Mouse (Mus musculus) adrenal gland (tissue): ENCODE data around the gene Wnt9a.

Experiments used
- intact Hi-C: fragments of 180-260 bp; cut with DNase I; formaldehyde crosslinking; loops from one replicate; pipeline ENCODE4 v1.15.1; 2025

The Wnt9a gene

DNA sequence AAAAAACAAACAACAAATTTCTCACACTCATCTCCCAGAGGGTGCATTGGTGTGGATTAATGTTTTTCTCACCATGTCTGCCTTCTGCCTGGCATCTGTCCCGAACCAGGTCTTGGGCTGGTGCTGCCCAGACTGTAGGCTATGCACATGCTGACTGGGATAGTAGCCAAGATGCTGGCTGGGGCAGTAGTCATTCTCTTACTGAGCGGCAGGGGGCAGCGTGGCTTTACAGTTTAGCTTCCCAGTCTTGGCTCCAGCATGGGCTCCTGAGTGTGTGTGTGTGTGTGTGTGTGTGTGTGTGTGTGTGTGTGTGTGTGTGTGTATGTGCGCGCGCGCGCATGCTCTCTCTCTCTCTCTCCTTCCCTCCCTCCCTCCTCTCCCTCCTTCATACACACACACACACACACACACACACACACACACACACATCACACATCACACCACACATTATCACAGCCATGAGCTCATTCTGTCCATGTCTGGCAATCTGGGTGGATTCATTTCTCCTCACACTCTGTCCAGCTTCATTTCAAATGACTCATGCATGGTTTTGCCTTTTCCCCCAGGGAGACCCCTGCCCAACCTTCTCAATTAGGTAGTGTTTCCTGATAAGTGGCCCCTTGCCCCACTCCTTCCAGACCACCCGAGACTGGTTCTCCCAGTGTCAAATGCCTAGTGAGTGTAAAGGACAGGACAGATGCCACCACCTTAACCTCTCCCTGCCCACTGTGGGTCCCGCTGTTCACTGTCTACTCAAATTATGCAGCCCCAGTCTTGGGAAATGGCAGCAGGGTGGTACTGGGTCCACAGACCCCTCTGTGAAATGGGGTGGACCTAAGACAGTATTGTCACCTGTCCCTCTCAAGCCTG is 3.8 kb upstream of the Wnt9a start:
- intact Hi-C loops, result no loop called here

DNA sequence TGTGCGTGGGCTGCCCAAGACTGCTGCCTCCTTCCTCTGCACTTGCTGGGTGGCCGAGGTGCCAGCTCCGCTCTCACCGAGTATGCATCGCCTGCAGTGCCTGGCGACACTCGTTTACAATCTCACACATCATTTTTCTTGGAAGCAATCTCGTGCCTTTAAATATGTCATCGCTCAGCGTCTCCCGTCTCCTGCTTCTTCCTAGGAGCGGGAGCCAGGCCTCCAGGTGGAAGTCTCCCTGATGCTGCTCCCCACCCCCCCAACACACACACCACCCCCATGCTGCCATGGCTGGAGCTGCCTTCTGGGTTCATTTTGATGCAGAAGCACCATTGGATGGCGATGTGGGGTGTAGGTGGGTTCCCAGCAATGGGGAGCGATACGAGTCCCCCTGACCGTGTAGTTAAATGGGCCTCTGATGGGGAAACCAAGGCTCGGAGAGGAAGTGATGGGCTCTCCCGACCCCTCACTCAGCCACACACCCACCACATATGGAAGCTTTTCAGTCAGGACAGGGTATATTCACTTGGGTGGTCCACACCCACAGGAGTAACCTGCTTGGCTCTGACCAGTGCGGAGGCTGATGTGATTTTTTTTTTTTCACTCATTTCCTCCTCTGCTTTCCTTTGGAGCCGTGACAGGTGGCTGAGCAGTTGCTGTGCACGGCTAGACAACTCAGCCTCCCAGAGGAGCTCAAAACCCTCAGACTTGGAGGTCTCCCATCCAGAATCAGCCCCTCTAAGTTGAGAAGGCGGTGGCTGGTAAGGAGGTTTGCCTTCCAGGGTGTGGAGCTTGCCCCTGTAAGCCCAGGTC is 1.5 kb upstream of the Wnt9a start:
- intact Hi-C loops, result no loop called here

DNA sequence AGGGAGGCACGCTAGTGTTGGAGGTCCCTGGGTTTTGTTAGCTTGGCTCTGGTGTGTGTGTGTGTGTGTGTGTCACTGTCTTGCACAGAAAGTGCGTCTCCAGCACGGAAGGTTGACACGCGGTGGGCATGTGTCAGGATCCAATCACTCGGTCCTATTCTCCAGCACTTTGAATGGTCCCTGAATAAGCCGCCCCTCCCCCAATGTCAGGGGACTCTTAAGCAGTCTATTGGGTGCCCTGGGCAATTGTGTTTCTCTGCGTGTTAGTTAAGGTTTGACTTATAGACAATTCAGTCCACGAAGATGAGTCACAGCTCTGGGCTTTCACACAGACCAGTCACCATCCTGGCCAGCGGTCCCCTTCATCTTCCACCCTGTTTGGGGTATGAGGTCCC is 910 bp upstream of the Wnt9a start:
- intact Hi-C loops, result loop anchor here (2.0 kb wide), 1 partner anchor 177 kb away; no protein-coding TSS in a partner anchor

DNA sequence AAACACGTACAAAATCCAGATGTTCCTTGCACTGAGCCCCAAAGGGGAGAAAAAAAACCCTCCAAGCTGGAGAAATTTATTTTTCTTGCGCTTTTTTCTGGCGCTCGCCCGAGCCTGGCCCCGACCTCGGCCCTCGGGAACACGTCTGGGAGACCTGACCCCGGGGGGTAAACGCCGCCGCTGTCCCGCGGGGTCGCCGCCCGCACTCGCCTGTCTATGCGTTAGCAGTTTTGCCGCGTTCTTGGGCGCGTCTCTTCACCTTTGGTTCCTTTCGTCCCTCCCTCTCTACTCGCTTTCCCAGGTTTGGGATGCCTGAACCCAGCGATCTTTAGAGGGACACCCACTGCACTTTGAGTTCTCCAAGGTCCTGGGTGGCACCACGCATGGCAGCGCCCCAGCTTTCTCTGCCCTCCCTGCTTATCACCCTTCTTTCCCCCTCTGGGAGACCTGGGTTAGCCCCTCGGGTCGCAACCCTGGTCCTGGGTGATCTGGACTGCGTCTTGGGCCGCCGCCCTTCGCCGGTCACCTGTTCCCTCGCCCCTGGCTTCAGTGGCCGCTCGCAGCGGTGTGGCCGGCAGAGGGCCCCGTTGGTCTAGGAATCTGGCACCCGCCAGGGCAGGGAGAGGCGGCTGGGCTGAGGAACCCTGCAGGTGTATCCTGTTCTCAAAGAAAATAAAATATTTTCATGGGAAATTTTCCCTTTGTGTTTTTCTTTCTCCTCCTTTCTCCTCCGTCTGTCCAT is 865 bp downstream of the Wnt9a start:
- intact Hi-C loops, result loop anchor here (2.0 kb wide), 1 partner anchor 175 kb away; no protein-coding TSS in a partner anchor

DNA sequence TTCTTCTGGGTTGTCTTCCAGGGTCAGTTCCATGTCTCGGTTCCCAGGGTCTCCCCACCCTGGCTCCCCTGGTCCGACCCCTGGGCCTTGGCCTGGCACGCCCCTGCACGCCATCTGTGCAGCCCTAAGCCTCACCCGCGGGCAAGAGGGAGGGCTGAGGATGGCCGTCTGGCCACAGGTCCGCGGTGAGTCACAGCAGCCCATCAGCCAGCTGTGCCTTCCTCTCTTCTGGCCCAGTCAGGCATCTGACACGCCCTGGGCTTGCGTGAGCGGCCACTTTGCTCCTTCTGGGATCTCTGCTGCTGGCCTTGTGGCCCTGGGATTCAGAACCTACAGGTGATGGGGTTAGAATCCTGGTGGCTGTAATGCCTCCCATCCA is 1.4 kb downstream of the Wnt9a start:
- intact Hi-C loops, result no loop called here

DNA sequence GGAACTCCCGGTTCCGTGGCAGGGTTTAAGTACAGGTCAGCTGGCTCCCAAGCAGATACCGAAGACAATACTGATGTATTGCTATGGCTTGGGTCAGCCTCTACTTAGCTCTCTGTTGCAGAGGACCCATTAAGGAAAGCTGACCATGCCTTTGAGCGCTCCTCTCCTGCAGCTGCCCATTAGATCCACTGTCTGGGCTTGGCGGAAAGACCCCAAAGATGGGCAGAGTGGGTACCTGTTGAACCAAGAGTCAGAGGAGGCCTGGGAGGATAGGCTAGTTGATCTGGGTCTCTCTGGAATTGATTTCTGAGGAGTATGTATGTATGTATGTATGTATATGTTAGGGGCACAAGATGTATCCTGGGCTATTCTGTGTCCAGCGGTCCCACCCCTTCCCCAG is 1.9 kb downstream of the Wnt9a start:
- intact Hi-C loops, result no loop called here

DNA sequence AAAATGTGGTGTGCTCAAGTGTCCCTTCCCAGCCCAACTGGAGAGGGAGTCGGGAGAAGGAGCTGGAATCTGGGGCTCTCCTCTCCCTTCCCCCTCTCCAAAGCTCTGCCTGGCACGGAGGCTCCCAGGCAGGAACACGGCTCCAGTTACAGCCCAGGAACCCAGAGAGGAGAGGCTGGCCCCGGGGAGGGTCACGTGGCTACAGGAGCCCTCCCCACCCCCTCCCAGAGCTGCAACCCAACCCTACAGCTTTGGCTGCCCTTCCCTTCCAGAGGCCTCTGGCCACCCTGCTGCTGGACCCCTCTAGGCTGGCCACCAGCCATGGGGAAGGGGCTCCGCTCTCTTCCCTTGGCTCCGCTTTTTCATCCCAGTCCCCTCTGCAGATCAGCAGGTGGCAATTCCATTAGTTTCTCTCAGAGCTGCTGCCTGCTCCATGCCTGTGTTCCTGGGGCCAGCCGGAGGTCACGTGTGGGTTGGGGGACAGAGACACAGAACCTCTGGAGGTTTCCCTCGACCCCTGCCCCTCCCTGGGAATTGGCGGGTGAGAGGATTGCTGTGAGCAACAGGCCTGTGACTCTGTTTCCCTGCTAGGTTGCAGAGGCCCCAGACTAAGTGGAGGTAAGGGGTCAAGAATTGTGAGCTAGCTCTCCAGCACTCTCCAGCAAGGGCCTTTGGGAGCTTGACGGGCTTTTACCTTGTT is 2.5 kb downstream of the Wnt9a start:
- intact Hi-C loops, result no loop called here

DNA sequence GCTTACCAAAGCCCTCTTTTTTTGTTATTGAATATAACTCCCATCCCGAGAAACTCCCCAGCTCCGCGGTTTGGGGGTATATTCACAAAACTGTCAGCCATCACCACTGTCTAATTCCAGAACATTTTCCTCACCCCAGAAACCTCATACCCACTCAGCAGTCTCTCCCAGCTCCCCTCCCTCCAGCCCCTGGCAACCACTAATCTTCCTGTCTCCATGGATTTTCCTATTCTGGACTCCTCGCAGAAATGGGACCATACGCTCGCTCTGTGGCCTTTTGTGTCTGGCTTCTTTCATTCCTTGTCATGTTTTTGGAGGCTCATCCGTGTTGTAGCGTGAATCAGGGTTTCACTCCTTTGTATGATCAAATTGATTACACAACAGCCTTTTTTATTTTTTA is 3.2 kb downstream of the Wnt9a start:
- intact Hi-C loops, result no loop called here

DNA sequence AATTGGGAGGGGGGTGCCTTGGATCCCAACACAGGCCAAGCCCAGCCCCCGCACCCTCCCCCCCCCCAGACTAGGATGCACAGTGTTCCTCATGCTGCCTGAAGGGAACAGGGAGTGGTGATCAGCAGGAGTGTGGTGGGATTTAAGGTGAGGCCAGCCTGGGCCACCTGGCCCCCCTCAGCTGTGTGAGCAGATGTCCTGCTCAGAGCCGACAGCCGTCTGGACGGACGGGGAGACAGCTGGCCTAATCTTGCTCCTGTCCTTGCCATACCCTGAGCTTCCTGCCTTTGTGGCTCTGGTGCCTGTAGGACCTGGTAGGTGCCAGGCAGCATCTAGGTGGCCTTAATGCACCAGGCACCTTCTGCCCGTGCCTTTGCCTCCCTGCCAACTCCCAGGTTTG is 5.3 kb downstream of the Wnt9a start:
- intact Hi-C loops, result no loop called here

DNA sequence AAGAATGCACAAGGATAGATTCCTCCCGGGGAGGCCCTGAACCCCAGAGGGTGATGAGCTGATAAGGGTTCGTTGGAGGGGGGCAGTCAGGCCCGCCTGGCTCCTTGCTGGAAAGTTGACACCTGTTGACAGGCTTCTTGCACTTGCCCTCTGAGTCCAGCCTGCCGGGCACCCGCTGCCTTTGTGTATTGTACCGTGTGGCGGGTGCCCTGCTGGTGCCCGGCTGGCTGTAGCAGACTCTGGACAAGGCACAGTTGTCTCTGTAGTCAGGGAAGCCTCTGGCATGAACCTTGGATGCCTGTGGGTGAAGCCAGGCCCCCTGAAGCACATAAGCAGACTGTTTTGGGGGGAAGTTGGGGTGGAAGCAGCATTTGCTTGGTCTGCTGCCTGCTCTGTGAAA is 5.8 kb downstream of the Wnt9a start:
- intact Hi-C loops, result no loop called here

DNA sequence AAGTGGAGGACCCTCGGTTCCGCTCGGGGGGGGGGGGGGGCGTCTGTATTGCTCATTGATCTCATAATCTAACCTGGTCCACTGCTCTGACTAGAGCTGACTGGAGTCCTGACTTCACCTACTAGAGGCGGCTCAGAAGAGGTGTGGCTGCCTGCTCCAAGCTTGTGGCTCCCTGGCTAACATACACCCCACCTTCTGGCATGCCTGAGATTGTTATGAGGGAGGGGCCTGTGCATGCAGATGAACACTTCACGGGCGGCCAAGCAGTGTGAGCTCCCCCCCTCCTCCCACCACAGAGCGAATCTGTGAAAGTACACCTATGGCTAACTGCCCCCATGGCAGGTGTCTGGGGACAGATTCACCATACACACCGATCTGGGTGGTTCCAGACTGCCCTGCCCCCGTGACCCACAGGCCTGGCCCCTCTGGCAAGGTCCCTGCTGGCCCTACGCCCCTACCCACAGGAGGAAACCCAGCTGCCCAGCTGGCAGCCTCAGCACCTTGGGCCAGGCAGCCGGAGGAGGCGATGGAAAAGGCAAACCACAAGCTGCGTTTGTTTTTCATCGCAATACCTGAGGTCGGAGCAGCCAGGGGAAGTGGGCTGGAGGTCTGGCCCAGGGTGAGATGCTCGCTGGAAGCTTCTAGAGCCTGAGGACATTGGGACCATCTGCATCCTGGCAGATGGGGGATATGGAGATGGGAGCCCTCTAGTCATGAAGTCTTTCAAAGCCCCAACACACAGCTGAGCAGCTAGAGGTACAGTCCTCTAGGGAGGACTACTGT is 6.5 kb downstream of the Wnt9a start:
- intact Hi-C loops, result no loop called here

DNA sequence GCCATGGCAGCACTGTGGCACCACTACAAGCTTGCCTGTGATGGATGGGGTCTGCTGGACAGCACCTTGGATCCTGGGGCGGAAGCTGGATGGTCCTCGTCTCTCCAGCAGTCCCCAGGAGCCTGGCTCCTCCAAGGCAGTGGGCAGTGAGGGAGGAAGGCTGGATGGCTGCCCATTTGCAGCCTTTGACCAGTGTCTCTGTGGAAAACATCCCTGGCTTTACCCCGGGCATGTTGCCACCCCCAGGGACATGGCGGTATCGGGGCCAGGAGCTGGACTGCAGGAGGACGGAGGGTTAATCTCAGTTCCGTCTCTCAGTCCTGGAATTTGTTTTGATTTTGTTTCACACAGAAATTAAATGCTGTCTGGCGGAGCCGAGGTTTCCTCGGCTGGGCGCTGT is 7.2 kb downstream of the Wnt9a start:
- intact Hi-C loops, result no loop called here

DNA sequence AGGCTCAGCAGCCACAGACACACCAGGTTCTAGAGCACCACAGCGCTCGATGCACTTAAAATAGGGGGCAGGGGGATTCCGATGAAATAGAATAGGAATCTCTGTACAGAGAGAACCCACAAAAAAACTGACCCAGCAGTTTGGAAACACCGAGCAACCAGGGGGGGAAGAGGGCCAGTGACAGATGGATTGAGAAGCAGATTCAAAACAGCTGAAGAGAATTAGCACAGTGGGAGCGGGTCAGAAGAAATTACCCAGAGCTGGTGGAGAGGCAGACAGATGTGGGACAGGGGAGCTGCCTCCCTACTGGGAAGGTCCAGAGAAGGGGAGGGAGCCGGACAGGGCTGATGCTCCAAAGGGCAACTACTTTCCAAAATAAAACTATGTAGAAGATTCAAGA is 9.8 kb downstream of the Wnt9a start:
- intact Hi-C loops, result no loop called here

DNA sequence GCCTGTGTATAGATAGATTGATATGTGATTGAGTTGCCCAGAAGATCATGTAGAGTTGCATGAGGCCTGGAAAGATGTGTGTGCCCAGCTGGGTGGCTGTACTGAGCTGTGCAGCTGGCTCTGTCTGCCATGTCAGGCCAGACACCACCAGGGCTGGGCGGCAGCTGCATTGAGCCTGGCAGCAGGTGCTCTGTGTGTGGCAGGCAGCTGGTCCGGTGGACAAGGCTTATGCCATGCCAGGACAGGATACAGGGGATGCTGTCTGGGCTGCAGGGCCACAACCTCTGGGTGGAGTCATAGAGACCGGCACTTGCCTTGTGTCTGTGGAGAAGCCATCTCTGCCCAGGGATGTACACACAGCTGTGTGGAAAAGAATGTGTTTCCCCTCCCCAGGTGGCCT is 16.3 kb downstream of the Wnt9a start:
- intact Hi-C loops, result no loop called here

DNA sequence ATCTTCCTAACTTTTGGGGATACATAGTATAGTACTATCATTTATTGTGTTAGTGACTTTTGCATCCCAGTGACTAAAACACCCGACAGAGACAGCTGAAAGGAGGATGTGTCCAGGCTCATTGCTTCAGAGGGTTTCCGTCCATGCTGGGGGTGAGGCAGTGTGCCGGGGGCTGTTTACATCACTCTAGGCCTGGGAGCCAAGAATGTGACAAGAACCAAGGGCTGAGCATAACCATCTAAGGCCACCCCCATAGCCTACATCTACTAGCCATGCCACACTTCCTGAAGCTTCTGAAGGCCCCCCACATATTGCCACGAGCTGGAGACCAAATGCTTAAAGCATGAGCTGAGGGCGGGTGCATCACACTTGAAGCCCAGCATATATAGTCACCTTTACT is 18.0 kb downstream of the Wnt9a start:
- intact Hi-C loops, result no loop called here

DNA sequence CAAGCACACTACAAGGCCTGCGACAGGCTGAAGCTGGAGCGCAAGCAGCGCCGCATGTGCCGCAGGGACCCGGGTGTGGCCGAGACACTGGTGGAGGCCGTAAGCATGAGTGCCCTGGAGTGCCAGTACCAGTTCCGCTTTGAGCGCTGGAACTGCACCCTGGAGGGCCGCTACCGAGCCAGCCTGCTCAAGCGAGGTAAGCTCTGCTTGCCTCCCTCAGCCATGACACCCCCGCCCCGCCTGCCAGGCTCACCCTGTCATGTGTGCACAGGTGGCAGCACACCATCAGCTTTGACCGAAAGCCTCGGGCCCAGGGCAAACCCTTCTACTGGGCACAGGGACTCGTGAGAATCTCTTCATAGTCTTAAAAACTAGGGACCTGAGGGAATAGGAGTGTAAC is 20.9 kb downstream of the Wnt9a start:
- intact Hi-C loops, result no loop called here

DNA sequence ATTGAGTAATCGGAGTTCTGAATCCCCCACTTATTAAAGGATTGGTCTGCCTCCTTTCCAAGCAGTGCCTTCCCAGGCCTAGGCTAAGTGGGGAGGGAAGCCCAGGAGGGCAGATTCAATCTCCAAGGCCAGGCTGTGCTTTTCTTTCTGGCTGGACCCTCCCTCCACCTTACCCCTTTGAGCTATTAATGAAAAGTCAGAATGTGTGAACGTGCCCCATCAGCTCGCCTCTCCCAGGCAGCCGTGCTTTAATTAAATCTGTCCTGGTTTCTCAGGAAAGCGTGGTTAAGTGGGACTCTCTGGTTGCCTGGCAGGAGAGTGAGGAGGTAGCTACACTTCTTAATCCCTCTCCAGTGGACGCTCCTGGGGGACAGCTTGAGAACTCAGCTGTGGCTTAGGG is 22.9 kb downstream of the Wnt9a start:
- intact Hi-C loops, result no loop called here

DNA sequence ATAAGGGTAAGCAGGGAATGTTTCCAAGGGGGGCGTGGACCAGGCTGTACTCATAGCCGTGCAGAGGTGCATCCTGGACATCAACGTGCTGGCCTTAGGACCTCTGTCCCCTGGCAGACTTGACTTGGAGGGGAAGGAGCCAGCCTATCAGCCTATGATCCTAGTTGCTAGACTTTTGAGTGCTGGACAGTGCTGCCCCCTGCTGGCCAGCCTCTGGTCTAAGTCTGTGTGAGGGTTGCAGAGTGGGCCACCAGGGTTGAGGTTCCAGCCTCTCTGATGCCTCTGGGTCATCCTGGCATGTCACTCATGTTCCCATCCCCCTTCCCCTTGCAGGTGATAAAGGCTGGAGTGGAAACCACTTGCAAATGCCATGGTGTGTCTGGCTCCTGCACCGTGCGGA is 23.8 kb downstream of the Wnt9a start:
- intact Hi-C loops, result no loop called here

DNA sequence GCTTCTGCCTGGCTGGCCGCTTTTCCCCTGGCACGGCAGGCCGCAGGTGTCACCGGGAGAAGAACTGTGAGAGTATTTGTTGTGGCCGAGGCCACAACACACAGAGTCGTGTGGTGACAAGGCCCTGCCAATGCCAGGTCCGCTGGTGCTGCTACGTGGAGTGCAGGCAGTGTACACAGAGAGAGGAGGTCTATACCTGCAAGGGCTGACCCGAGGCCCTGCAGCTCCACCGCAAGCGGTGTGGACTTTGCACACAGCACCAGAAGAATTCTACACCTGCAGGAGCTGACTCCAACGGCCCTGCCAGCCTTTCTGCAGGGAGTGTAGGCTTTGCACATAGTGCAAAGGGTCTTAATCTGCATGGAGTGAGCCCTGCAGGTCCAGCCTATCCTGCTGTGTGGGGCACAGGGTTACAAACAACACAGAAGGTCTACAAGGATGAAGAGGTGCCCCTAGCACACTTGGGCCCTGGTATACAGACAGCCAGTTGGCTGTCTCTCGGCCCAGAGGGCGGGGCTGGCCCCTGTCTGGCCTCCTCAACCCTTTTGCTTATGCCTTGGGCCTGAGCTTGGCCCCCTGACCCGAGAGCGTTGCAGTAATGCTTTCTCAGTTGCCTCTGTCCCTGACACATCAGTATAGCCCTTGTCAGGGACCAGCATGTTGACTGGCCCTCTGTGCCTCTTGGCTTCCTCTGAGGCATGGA is 24.6 kb downstream of the Wnt9a start:
- intact Hi-C loops, result no loop called here

DNA sequence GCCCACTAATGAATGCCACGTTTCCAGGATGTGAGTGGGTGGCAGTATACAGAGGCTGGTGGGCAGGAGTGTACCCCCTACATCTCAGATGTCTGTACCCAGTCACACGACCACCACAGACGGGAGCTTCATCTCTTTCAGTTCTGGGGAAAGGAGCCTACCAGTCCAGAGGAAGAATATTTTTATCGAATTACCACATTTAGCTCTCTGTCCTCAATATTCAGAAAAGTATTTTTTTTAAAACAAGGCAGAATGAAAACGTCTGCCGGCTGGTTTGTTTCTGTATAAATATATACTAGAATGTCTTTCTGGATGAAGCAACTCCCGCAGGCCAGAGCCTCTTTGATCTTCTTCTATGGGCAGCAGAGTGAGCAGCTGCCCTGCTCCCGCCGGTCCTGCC is 26.2 kb downstream of the Wnt9a start:
- intact Hi-C loops, result no loop called here
